Mouse (Mus musculus) neutrophil, adult 59 days (primary cell): ENCODE data around the gene Rtn2. TPM values are rescaled to one million over a fixed set of nuclear protein-coding genes. Genes with fewer than 3 reads are reported as not detected.

Experiments used
- total RNA-seq, 2 experiments: library from RNA; stranded (reverse); gene quantifications; 1 replicate in 1 of 2; 2 replicates in 1 of 2; pipeline ENCODE4 v1.2.4; 2023

Gene Rtn2
- total RNA-seq = not detected

GRCm38 (mm10) chr7:19282385-19282784 is at the start of gene Rtn2:
Rtn2 (plus strand) TSS chr7:19282624.

GRCm38 (mm10) chr7:19271238-19272172 is 10.9 kb upstream of the Rtn2 start, which contains the start of gene Vasp:
Vasp (minus strand) TSS chr7:19271817.

GRCm38 (mm10) chr7:19279581-19280114 is 2.8 kb upstream of the Rtn2 start, which contains the start of gene Ppm1n:
Ppm1n (minus strand) TSS chr7:19280064.

GRCm38 (mm10) chr7:19309884-19310641 is 27.6 kb downstream of the Rtn2 start, which contains the start of gene Fosb:
Fosb (minus strand) TSS chr7:19310051.

GRCm38 (mm10) chr7:19344237-19344847 is 61.9 kb downstream of the Rtn2 start, which contains the start of gene Ercc1:
Ercc1 (plus strand) TSS chr7:19344778.

Other genes with a start within 250 kb of the Rtn2 start
- not detected for gene Rsph6a, start 227.9 kb upstream of the Rtn2 start, total RNA-seq
- gene Dmwd, start 206.4 kb upstream of the Rtn2 start, total RNA-seq = 10 to 100 TPM; 15.0 to 21.7 TPM
- 10 to 100 TPM in 1 of 2 experiments, 1 to 10 TPM in 1; 9.9 to 10.7 TPM for gene Dmpk, start 198.8 kb upstream of the Rtn2 start, total RNA-seq
- under 1 TPM; 0.11 to 0.33 TPM for gene Six5, start 188.0 kb upstream of the Rtn2 start, total RNA-seq
- gene Gm4969, start 164.3 kb upstream of the Rtn2 start, total RNA-seq = not detected
- gene Fbxo46, start 162.8 kb upstream of the Rtn2 start, total RNA-seq = 10 to 100 TPM; 14.9 to 15.0 TPM
- 10 to 100 TPM; 10.0 to 10.4 TPM for gene Qpctl, start 133.3 kb upstream of the Rtn2 start, total RNA-seq
- 10 to 100 TPM; 39.5 to 43.0 TPM for gene Snrpd2, start 132.9 kb upstream of the Rtn2 start, total RNA-seq
- gene Gipr, start 116.5 kb upstream of the Rtn2 start, total RNA-seq = not detected
- 10 to 100 TPM; 60.2 to 79.8 TPM for gene Eml2, start 106.2 kb upstream of the Rtn2 start, total RNA-seq
- under 1 TPM in 1 of 2 experiments, not detected in 1; 0.13 TPM for gene Gpr4, start 70.1 kb upstream of the Rtn2 start, total RNA-seq
- 10 to 100 TPM; 22.3 to 24.6 TPM for gene Opa3, start 54.3 kb upstream of the Rtn2 start, total RNA-seq
- gene Vasp, start 10.8 kb upstream of the Rtn2 start, total RNA-seq = 100 to 1,000 TPM; 636 to 660 TPM
- under 1 TPM in 1 of 2 experiments, not detected in 1; 0.49 TPM for gene Ppm1n, start 2.6 kb upstream of the Rtn2 start, total RNA-seq
- 1,000 to 10,000 TPM in 1 of 2 experiments, 100 to 1,000 TPM in 1; 803 to 1,216 TPM for gene Fosb, start 27.4 kb downstream of the Rtn2 start, total RNA-seq
- gene Ercc1, start 62.2 kb downstream of the Rtn2 start, total RNA-seq = 10 to 100 TPM; 17.0 to 24.4 TPM
- gene Cd3eap, start 76.9 kb downstream of the Rtn2 start, total RNA-seq = 1 to 10 TPM; 6.7 to 7.1 TPM
- gene Ppp1r13l, start 77.1 kb downstream of the Rtn2 start, total RNA-seq = 1 to 10 TPM; 1.7 to 2.0 TPM
- 10 to 100 TPM; 15.0 to 20.7 TPM for gene Ercc2, start 99.4 kb downstream of the Rtn2 start, total RNA-seq
- under 1 TPM; 0.42 to 0.62 TPM for gene Klc3, start 121.5 kb downstream of the Rtn2 start, total RNA-seq
- gene Ckm, start 122.2 kb downstream of the Rtn2 start, total RNA-seq = 1 to 10 TPM; 2.1 to 2.2 TPM
- 10 to 100 TPM; 28.3 to 31.5 TPM for gene Mark4, start 176.2 kb downstream of the Rtn2 start, total RNA-seq
- gene Exoc3l2, start 180.7 kb downstream of the Rtn2 start, total RNA-seq = under 1 TPM; 0.38 to 0.42 TPM
- 1 to 10 TPM; 9.0 to 9.2 TPM for gene Bloc1s3, start 225.7 kb downstream of the Rtn2 start, total RNA-seq
- gene Trappc6a, start 225.8 kb downstream of the Rtn2 start, total RNA-seq = 10 to 100 TPM; 23.9 to 24.1 TPM
- gene Nkpd1, start 235.2 kb downstream of the Rtn2 start, total RNA-seq = not detected